Mouse (Mus musculus) spleen, adult 2 months (tissue): ENCODE measurements around the gene Igfbp7. TPM values are rescaled to one million over a fixed set of nuclear protein-coding genes. Genes with fewer than 3 reads are reported as not detected.
"Not testable (repeated sequence)": the region's sequence is repeated elsewhere in the genome, so short reads cannot be mapped to it uniquely, and the experiment has no call there.

Experiments
- DNase-seq, 2 experiments: peaks; one replicate each; pipeline versions ENCODE4 v3.0.0 to v3.0.0-alpha.2; 2012 to 2021; ENCODE audit warnings: low spot score in 2 of 2, low read depth in 1 of 2
- H3K27ac ChIP-seq: fragments of 200-500 bp; 2 replicates; pipeline ENCODE4 v1.5.1; 2012; ENCODE audit warnings: low read length, inconsistent platforms; ENCODE audit not compliant: insufficient read depth
- H3K27me3 ChIP-seq: fragments of 200-500 bp; 2 replicates; pipeline ENCODE4 v1.6.1; 2012; ENCODE audit warnings: mild to moderate bottlenecking, moderate library complexity, low read length, inconsistent platforms; ENCODE audit not compliant: control insufficient read depth, insufficient read depth
- H3K36me3 ChIP-seq: fragments of 200-500 bp; 2 replicates; pipeline ENCODE4 v1.6.1; 2012; ENCODE audit warnings: mild to moderate bottlenecking, low read length, inconsistent platforms; ENCODE audit not compliant: control insufficient read depth, insufficient read depth
- H3K4me1 ChIP-seq: fragments of 200-500 bp; 2 replicates; pipeline ENCODE4 v1.6.1; 2011; ENCODE audit warnings: inconsistent platforms; ENCODE audit not compliant: control insufficient read depth, insufficient read depth, insufficient read length
- H3K4me3 ChIP-seq: fragments of 200-500 bp; 2 replicates; pipeline ENCODE4 v1.5.1; 2011; ENCODE audit warnings: mild to moderate bottlenecking, inconsistent platforms; ENCODE audit not compliant: insufficient read depth, insufficient read length; ENCODE audit errors: extremely low read depth
- CTCF ChIP-seq: fragments of 200-500 bp; IDR thresholded peaks from 2 replicates; pipeline ENCODE4 v1.5.1; 2011; ENCODE audit warnings: mild to moderate bottlenecking, inconsistent platforms; ENCODE audit not compliant: insufficient read depth, insufficient read length, insufficient replicate concordance; ENCODE audit errors: extremely low read depth
- POLR2A ChIP-seq: fragments of 200-500 bp; IDR thresholded peaks from 2 replicates; pipeline ENCODE4 v1.6.1; 2011; ENCODE audit warnings: low read depth, low read length, inconsistent platforms
- WGBS: fragments of 180-500 bp; shearing (Covaris S2); methylation state at CpG from one replicate; pipeline ENCODE4 v1.1.7; 2018; 5-methylcytosine and 5-hydroxymethylcytosine counted together
- polyA plus RNA-seq: library from polyadenylated mRNA; depleted of rRNA; stranded (reverse); fragments of >200 nt; gene quantifications from 2 replicates; pipeline ENCODE4 v1.2.3, GENCODE M21; 2012

The Igfbp7 gene
- polyA plus RNA-seq, 1 experiment: 2,807 TPM

GRCm38 (mm10) chr5:77430049-77430448 is 22.2 kb upstream of the Igfbp7 start:
- DNase-seq: no peak
- Histone ChIP-seq H3K27ac (no peak overlapping the region), H3K36me3 (no peaks in the 10 kb centered on the region), H3K27me3 (no peaks in the 10 kb centered on the region), H3K4me1 (no peaks in the 10 kb centered on the region), H3K4me3 (no peak overlapping the region)
- 86% methylated on average over 4 of the region's 4 CpGs for WGBS
- TF ChIP-seq POLR2A (no peak), CTCF (no peak)

GRCm38 (mm10) chr5:77428526-77428925 is 20.7 kb upstream of the Igfbp7 start:
- 89% methylated on average over 4 of the region's 4 CpGs for WGBS
- no peaks in the 10 kb centered on the region for H3K4me1 ChIP-seq
- H3K27ac ChIP-seq: no peak overlapping the region; the same call in 1 of the 2 replicates
- H3K4me3 ChIP-seq: no peak overlapping the region
- no peaks in the 10 kb centered on the region for H3K27me3 ChIP-seq
- H3K36me3 ChIP-seq: no peaks in the 10 kb centered on the region
- DNase-seq: no peak
- TF ChIP-seq CTCF (no peak), POLR2A (no peak)

- TF ChIP-seq CTCF: no peak
- Histone ChIP-seq H3K4me1 (no peaks in the 10 kb centered on the region), H3K36me3 (no peaks in the 10 kb centered on the region), H3K27me3 (no peaks in the 10 kb centered on the region), H3K27ac (peak overlapping the region; percentile 29; the same call in 1 of the 2 replicates), H3K4me3 (no peak overlapping the region)
- DNase-seq: no peak
- WGBS: 94% methylated on average over 5 of the region's 5 CpGs
Observed at GRCm38 (mm10) chr5:77427986-77428385, 20.1 kb upstream of the Igfbp7 start.

- H3K4me3 ChIP-seq: no peak overlapping the region
- H3K36me3 ChIP-seq: no peaks in the 10 kb centered on the region
- DNase-seq: no peak
- no peaks in the 10 kb centered on the region for H3K27me3 ChIP-seq
- no peaks in the 10 kb centered on the region for H3K4me1 ChIP-seq
- H3K27ac ChIP-seq: no peak overlapping the region
- no peak for TF ChIP-seq POLR2A
- TF ChIP-seq CTCF: no peak
- WGBS: 75% methylated on average over 7 of the region's 7 CpGs
Observed at GRCm38 (mm10) chr5:77425721-77426500, 18.1 kb upstream of the Igfbp7 start.

GRCm38 (mm10) chr5:77419537-77419936 is 11.7 kb upstream of the Igfbp7 start:
- not testable (repeated sequence) for H3K27ac ChIP-seq, H3K4me3 ChIP-seq, H3K36me3 ChIP-seq, H3K4me1 ChIP-seq, DNase-seq, H3K27me3 ChIP-seq
- 84% methylated on average over 4 of the region's 4 CpGs for WGBS

- no peak overlapping the region for H3K27ac ChIP-seq
- H3K36me3 ChIP-seq: no peaks in the 10 kb centered on the region
- H3K4me3 ChIP-seq: no peak overlapping the region
- no peaks in the 10 kb centered on the region for H3K27me3 ChIP-seq
- DNase-seq: no peak
- WGBS: 85% methylated on average over 6 of the region's 6 CpGs
- TF ChIP-seq CTCF (no peak), POLR2A (no peak)
- no peaks in the 10 kb centered on the region for H3K4me1 ChIP-seq
Observed at GRCm38 (mm10) chr5:77416058-77416457, 8.2 kb upstream of the Igfbp7 start.

GRCm38 (mm10) chr5:77408530-77408929 is 689 bp upstream of the Igfbp7 start:
- H3K4me1 ChIP-seq: peaks cover 7% of the 10 kb centered on the region; the same call in 1 of the 2 replicates
- WGBS: 91% methylated on average over 6 of the region's 6 CpGs
- TF ChIP-seq POLR2A (no peak), CTCF (no peak)
- H3K27me3 ChIP-seq: peaks cover 8% of the 10 kb centered on the region
- H3K27ac ChIP-seq: no peak overlapping the region
- no peak overlapping the region for H3K4me3 ChIP-seq
- no peaks in the 10 kb centered on the region for H3K36me3 ChIP-seq
- no peak for DNase-seq
